Mouse (Mus musculus) telencephalon, adult 2 months (tissue): ENCODE results near the gene Susd1.

Experiments used
- DNase-seq: peaks from one replicate; pipeline ENCODE4 v3.0.0-alpha.2; 2011; ENCODE audit warnings: low read depth, low spot score

Gene Susd1

GRCm38 (mm10) chr4:59434039-59434438, 4.4 kb downstream of the Susd1 start:
- DNase-seq, result no peak

- no peak for DNase-seq
These were observed 9.3 kb downstream of the Susd1 start for GRCm38 (mm10) chr4:59429128-59429527.

DNA sequence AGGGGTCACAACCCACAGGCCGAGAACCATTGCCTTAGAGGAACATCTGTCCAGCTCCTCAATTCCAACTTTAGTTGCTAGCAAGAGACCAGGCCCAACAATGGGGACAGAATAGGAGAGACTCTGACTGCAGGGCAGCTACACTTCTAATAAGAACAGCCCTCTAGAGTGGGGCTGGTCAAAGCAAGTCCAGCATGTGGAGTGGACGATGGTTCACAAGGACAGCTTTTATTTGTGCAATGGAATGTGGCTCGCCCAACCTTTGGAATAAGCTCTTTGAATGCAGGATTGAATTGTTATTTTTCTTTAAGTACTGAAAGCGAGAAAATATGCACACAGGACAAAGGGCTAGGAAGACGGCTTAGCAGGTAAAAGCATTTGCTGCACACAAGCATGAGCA, 12.0 kb downstream of the Susd1 start:
- DNase-seq, result no peak

- DNase-seq, result no peak
These were observed 15.6 kb downstream of the Susd1 start for GRCm38 (mm10) chr4:59422808-59423207.

GRCm38 (mm10) chr4:59422025-59422783, 16.2 kb downstream of the Susd1 start:
- no peak for DNase-seq

DNA sequence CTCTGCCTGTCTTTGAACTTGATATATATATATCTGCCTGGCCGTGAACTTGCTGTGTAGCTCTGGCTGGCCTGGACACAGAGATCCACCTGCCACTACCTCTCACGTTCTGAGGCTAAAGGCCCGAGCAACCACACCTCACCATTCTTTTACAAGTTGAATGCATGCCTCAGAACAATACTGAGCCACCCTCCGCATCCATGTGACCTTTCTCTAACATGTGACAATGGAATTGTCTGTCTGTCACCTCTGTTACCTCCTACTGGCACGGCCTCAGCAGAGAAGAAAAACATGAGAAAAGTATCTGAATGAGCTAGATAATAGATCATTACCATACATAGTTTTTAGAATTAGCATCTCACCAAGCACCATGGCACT, 17.1 kb downstream of the Susd1 start:
- no peak for DNase-seq

GRCm38 (mm10) chr4:59420695-59421368, 17.6 kb downstream of the Susd1 start:
- DNase-seq, result no peak

- no peak for DNase-seq
These were observed 19.2 kb downstream of the Susd1 start for GRCm38 (mm10) chr4:59419211-59419610.

DNA sequence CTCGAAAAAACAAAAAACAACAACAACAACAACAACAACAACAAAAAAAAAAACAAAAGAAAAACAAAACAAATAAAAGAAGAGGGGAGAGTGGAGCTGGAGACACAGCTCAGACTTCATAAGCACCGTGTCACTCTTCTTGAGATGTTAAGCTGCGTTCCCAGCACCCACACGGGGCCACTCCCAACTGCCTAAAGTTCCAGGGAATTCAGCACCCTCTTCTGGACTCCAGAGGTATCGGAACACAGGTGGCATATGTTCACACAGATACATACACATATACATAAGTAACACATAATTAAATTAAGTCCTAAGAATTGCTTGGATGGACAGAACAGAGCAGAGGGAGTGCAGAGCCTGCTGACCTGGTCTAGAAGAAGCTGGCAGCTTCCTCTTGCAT, 25.0 kb downstream of the Susd1 start:
- no peak for DNase-seq

DNA sequence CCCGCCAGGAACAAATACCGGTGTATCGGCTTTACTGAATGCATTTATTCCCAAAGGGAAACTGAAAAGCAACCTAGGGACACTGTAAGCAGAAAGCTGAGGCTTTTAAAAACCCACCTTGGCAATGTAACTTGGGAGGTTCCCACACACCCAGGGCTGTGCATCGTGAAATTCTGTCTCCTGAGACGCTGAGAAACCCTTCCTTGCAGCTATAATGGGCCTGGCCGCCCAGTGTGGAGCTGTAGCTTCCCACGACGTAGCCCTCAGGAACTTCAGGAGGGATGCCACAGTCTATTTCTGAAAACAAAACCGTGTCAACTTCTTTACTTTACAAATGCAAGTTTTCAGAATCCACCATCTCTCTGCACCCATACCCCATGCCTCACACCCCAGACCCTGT, 27.3 kb downstream of the Susd1 start:
- DNase-seq, result no peak

DNA sequence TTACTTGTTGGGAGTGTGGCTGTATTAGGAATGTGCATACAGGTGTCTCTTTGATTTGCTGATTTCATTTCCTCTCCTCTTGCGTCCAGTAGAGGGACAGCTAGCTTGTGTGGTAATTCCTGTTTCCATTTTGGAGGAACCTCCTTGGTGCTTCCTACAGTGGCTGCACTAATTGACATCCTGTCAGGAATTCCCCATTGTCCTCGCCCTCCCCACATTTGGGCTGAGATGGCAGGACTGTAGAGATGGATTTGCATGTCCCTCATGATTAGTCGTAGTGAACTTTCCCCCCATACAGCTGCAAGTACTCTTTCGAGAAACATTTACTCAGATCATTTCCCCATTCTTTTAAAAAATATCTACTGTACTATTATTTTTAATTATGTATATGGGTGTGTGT, 30.7 kb downstream of the Susd1 start:
- DNase-seq, result no peak

DNA sequence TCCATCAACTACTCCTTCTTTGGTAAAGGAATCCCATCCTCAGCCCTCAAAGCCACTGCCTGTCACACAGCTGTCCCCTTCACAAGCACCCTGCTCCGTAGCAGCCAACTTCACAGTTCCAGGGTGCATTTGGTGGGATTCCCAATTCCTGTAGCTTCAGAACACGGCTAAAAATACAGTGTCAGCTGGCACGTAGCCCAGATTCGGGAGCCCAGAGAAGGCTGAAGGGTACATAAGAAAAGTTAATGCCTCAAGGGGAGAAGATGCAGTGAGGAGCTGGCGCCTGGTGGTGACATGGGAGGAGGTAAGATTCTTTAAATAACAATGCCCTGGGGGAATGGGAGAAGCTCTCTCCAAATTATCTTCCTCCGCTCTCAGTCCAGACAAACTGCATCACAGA, 34.1 kb downstream of the Susd1 start:
- DNase-seq, result peak; percentile 78

DNA sequence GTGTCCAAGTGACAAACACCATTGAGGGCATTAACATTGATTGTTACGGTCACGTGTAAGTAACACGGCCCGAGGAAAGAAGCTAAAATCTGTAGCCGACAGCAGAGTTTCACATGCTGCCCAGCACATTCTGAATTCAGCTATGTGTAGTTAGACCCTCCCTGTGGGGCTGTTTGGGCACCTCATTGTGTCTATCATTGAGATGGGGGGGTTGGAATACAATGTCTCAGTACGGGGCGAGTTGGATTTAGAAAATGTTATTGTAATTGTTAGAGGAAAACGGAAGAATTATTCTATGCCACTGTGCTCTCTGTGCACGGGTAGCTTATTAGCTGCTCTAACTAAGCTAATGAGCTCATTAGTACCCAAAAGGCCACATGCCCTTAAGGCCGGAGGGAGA, 37.5 kb downstream of the Susd1 start:
- no peak for DNase-seq

DNA sequence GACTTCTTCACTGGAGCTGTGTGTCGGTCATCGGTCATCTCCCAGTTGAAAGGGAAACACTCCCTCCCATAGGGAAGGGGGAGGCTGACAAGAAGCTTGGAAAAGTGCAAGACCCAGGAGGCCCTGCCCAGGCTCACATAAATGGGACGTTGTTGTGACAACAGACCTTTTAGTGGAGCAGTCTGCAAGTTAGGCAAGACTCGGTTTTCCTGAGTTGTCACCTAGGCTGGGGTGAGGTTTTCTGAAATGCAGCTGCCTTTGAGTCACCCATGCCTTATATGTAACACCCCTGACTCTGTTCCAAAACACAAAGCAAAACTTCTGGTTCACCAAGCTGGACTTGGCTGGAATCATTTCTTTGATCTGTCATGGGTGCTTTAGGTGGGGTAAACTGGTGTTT, 39.1 kb downstream of the Susd1 start:
- no peak for DNase-seq

GRCm38 (mm10) chr4:59395528-59395927, 42.9 kb downstream of the Susd1 start:
- DNase-seq, result no peak

DNA sequence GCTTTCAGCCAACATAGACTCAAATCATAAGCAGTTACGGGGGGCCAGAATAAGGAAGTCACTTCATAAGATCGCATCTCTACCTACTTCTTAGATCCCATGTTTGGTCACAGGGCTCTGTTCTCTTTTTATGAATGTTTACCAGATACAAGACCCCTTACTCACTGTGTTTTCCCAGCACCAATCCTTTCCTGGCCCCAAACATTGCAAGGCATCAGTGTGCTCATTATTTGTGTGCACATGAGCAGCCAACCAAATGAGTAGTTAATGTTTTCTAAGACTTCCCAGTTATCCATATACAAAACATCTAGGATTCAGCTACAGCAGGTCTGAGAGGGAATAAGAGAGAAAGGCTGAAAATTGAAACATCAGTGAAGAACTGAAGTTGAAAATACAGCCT, 44.3 kb downstream of the Susd1 start:
- DNase-seq, result no peak

DNA sequence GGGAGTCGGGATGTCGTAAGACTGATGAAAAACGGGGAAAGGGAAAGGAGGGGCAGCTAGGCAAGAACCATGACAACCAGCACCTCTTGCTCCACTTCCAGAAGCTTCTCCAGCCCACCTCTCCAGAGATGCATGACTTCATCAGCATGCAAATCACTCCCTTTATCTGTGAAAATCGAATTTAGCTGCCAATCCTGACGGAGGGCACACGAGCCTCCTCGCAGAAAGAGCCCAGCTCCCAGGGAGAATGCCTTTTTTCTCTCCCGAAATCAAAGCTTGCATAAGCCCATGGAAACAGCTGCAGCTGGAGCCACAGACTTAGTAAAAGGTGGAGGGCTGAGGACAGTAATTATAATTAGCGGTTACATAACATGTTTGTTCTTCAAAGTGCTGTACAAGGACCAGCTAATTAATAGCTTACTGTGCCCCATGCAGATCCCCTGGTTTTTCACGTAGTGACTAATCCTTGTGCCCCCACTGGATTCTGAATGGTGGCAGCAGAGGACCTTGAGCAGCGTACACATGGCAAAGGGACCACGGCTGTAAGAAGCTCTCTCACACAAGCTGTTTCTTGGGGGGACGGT, 49.9 kb downstream of the Susd1 start:
- peak; percentile 77 for DNase-seq

DNA sequence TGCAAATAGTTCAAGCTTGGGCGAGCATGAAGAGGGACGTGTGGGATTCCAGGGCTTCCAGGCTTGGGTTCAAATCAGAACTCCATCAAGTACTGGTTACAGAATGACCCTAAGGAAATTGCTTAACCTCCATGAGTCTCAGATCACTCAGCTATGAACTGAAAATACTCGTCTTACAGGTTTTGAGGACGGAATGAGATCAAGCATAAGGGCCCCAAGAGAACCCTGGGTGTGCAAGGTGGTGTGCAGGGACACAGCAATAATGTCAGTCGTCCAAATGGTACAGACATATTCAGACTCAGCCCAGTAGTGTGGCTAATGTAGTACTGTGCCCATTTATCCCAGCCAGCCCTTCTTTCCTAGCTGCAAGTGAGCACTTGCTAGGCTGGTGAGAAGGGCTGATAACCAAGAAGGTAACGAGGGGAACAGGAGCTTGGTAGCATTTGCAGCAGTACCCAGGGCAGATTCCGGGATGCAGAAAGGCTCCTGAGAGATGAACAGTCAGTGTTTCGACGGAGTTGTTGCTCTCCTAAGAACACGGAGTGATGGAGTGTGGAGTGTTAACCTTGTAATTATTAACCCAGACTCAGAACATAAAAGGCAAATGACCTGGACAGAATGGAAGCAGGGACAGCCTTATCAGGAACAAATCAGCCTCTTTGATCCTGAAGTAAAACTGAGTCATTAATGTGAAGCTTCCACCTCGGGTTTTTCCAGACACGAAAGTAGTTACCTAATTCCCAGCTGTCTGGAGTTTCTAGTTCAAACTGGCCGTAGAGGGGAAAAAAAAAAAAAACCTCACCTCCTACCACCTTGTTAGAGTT, 50.8 kb downstream of the Susd1 start:
- no peak for DNase-seq

DNA sequence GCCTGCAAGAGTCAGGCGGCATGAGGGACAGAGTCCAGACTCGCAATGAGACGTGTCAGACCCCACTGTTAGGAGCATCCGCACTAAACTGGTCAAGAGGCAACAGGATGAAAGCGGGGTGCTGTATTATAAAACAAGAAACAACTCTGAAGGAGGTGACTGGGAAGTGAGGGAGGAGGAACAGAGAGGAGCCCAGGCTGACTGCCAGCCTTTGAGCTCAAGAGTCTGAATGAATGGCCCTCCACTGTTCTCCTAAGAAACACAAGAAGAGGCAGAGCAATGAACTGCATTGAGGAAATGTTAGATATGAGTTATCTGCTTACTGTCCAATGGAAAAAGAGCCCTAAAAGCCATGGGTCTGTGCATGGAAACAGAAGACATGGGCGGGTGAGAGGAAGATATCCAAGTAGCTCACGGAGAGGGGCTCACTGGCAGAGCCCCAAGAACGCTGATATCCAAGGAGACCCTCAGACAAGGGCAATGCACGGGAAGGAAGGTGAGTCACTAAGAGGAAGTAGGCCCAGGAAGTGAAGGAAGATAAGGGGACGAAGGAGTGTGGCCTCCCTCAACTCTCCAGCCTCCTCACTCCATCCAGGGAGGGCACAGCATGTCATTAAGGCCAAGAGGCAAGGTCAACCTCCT, 53.1 kb downstream of the Susd1 start:
- peak; percentile 39 for DNase-seq

DNA sequence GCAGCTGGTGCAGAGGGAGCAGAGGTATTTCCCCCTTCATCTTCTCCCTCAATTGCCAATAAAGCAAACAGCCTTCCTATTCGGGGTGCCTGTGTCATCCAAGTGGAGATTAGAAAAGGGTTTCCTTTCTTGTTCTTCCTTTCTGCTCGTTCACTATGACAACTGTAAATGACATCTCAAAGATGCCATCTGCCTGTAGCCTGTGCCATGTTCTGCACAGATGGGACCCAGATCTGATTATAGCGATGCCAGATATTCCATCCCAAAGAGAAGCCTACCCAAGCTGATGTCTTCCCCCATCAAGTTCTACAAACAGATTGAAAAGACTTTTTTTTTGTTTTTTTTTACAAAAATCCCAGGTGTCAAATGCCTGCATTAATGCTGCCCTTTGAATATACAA, 54.6 kb downstream of the Susd1 start:
- peak; percentile 83 for DNase-seq

GRCm38 (mm10) chr4:59382131-59382530, 56.3 kb downstream of the Susd1 start:
- DNase-seq, result no peak
